Mouse (Mus musculus): ENCODE measurements around the gene Ren1.
A peak's percentile ranks its signal among the peaks of the same experiment; 100 is the strongest.
"Not testable (repeated sequence)": the region's sequence is repeated elsewhere in the genome, so short reads cannot be mapped to it uniquely, and the experiment has no call there.

The Ren1 gene

GRCm38 (mm10) chr1:133350210-133350609 lies at the start of gene Ren1:
Gene Ren1 (plus strand): TSS chr1:133350510.
- no peak for DNase-seq

DNA sequence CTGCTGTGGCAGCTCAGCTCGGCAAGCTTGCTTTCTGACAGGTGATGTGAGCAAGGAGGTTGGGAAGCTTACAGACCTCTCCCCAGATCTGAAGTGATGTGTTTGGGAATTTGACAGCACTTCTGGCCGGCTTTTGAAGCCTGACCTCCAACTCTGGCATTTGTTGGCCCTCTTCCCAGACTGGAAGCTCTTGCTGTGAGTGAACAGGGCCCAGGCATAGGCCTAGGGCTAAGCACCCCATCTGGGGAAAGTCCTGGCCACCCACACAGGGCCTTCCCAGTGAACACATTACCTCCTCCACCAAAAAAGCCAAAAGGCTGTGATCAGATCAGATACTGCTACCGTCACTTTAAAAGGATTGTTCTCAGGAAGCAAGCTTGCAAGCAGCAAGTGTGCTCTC lies 47.8 kb upstream of the Ren1 start:
- DNase-seq = no peak

GRCm38 (mm10) chr1:133306842-133307241 lies 43.5 kb upstream of the Ren1 start:
- peak; percentile 75 for DNase-seq

GRCm38 (mm10) chr1:133307318-133307717 lies 43.0 kb upstream of the Ren1 start:
- DNase-seq = peak; percentile 80

DNA sequence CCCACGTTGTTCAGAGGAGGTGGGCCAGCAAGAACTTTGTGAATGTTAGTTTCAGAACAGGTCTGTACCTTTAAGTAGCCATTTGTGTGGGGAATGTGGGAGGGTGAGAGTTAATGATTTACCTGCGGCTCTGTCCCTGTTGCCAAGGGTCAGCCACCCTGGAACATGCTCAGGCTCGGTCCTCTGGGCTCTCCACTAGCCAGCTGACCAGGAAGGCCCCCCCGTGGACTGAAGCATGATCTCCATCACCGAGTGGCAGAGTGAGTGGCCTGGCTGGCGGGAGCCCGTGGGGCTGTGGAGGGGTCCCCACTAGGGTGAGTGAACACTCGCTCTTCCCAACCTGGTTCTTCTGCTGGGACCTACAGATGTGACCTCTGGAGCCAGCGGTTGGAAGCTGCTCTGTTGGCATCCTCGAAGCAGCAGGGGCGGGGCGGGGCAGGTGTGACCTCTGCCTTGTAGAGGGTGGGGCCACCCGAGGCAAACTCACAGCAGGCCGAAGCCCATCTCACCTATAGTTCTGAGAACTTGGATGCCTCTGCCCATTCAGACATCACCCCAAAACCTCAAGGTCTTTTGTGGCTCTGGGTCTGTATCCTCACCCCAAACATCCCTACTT lies 40.5 kb upstream of the Ren1 start, which contains the start of gene Golt1a:
Golt1a (plus strand) TSS at position 149 of the 616 bp plus-strand sequence.
- DNase-seq = no peak

- no peak for DNase-seq
These were observed 39.1 kb upstream of the Ren1 start for GRCm38 (mm10) chr1:133311240-133311639.

- no peak for DNase-seq
These were observed 38.4 kb upstream of the Ren1 start for GRCm38 (mm10) chr1:133311946-133312345.

DNA sequence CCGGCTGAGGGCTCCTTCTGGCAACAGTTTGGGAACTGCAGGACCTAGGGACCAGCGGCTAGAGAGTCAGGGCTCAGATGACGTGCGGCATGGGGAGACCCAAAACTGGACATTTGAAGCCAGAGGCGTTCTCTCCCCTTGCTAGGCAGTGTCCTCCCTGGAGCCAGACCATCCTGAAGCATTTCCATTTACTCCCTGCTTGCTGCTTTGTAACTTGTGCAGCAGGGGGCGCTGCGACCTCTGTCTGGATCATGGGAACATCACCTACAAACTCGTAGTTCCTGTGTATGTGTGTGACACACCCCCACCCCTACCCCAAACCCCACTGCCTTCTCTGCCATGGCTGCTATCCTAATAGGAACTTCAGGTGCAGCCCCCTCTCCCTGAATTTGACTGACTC lies 35.9 kb upstream of the Ren1 start:
- peak; percentile 72 for DNase-seq

DNA sequence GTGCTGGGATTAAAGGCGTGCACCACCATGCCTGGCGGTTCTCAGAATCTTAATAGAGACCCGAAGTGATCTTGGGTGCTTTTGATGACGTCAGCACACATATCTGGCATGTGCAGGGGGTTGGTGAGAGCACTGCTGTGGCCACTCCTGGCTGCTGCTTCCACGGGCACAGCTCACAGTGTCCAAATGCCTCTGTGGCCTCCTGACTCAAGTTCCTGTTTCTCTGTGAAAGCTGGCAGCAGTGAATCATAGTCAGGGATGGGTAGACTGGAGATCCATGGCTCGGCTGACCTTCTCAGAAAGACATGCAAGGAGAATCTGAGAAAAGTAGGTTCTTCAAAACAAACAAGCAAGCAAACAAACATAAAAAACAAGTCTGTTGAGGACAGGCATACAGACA lies 34.5 kb upstream of the Ren1 start:
- DNase-seq = no peak

DNA sequence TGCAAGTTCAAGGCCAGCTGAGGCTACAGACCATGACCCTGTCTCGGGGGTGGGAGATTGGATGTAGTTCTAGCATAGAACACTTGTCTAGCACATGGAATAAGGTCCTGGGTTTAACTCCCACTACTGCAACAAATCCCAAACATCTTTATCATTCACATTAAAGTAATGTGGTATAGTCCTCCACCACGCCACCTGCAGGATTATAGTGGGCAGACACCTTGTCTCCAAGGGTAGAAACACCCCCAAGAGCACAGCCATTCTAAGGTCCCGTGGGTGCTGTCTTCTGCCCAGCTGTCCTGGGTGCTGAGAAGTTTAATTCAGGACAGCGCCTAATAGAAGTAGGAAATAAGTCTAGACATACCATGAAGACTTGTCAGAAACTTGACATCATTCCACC lies 33.7 kb upstream of the Ren1 start:
- DNase-seq = no peak

- no peak for DNase-seq
These were observed 33.2 kb upstream of the Ren1 start for GRCm38 (mm10) chr1:133317149-133317548.

- no peak for DNase-seq
These were observed 28.9 kb upstream of the Ren1 start, which contains the start of gene Kiss1 for GRCm38 (mm10) chr1:133321267-133321925. Gene Kiss1 (plus strand): TSS chr1:133321875.

DNA sequence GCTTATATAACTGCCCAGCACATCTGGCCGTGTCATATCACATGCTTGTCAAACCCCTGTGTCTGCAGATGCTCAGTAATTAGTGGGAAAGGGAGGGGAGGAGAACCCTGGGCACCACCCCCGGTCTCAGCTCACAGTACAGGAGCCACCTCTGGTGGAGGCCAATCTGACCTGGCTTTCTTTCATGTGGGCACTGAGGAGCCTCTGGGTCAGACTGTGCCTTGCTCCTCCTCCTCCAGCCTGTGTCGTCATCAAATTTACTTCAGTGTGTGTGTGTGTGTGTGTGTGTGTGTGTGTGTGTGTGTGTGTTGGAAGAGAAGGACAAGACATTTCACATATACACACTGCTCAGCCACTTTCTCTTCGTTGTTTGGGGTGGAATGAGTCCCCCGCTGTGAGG lies 27.0 kb upstream of the Ren1 start:
- DNase-seq = peak; percentile 9

DNA sequence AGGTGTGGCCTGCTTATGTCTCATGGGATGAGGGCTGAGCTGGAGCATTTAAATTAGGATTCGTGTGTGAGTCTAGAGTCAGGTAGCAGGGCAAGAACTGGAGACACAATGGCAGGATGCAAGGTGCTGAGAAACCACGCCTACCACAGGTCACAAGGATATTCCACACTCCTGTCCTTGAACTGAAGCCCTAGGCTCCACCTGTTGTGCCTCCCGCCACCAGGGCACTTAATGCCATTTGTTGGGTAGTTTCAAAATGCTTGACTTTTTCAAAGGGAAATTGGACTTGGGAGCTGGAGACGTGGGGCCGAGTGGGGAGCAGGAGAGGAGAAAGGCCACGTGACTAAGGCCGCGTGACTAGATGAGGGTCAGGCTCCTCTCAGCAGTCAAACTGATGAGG lies 24.4 kb upstream of the Ren1 start:
- DNase-seq = no peak

DNA sequence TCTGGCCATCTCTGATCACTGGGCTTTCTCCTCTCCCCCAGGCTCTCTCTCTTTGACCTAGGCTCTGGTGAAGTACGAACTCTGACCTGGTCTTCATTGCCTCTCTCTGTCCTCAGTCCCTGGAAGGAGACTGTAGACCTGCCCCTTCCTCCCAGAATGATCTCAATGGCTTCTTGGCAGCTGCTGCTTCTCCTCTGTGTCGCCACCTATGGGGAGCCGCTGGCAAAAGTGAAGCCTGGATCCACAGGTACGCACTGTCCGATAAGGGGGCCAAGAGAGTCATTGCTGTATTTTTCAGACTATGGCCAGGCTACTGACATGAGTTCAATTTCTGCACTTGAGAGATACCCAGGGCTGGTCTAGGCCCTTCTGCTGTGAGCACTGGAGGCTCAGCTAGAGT lies 23.2 kb upstream of the Ren1 start:
- no peak for DNase-seq

DNA sequence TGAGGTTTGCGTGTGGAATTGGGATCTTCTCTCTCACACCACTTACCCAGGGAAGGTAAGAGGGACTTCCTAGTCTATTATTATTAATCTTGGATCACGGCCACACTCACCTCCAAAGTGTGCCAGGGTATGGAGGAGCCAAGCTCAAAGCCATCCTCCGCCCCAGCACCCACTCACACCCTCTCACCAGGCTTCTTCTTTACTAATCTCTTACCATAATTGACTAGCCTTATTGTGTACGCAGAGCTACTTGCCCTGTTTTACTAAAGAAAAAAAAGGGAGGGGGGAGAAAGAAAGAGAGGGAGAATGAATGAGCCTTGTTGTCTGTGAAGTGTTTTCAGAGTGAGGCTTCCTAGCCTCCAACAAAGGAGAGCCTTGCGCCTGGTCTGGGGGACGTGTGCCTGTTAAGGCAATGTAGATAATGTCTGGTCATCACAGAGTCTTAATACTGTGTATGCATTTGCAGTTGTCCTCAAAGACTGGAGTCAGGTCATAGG lies 22.0 kb upstream of the Ren1 start:
- peak; percentile 14 for DNase-seq

- peak; percentile 51 for DNase-seq
These were observed 21.2 kb upstream of the Ren1 start for GRCm38 (mm10) chr1:133328896-133329637.

GRCm38 (mm10) chr1:133329638-133329964 lies 20.7 kb upstream of the Ren1 start:
- no peak for DNase-seq

GRCm38 (mm10) chr1:133331142-133331541 lies 19.2 kb upstream of the Ren1 start:
- DNase-seq = no peak

DNA sequence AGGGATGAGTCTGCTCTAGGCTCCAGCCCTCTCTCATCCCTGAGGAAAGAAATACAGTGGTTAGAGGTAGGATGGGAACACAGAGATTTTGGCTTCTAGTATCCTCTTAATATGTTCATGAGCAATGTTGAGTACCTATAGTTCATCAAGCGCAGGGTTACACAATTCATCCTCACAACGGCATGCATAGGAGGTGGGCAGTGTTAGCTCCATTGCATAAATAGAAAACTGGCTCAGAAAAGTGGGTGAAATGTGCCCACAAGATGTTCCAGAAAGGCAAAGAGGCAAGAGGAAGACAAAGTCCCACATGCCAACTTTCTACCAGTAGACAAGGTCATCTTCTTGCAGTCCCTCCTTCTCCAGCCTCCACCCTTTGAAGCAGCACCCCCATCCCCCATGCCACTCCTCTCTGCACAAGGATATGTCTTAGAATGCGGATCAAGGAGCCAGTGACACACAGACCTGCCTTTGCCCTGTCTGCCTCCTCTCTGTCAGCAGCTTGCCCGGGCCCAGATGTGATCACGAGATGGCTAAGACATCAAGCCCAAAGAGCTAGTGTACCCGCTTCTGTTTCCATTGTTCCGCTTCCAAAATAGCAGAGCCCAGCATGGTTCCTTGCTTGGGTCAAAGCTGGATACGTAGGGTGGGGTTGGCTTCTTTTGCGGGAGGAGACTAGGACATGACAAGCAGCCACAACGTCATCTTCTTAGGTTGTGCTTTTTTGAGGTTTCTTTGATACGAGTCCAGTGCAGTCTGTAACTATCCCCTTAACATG lies 17.5 kb upstream of the Ren1 start:
- DNase-seq = no peak

DNA sequence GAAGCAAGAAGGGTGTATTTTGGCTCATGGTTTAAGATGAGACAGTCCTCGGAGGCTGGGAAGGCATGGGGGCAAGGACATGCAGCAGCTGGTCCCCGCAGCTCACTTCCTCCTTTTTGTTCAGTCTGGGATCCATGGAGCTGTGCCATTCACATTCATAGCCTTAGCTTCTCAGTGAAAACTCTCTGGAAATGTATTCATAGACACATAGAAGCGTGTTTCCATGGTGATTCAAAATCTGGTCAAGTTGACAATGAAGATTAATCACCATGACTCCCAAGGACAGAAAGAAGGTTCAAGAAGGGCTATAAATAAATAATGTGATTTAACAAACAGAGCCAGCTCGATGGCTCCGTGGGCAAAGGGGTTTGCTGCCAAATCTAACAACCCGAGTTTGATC lies 16.4 kb upstream of the Ren1 start:
- DNase-seq = no peak

- DNase-seq = not testable (repeated sequence)
These were observed 9.9 kb upstream of the Ren1 start for GRCm38 (mm10) chr1:133340403-133340802.

DNA sequence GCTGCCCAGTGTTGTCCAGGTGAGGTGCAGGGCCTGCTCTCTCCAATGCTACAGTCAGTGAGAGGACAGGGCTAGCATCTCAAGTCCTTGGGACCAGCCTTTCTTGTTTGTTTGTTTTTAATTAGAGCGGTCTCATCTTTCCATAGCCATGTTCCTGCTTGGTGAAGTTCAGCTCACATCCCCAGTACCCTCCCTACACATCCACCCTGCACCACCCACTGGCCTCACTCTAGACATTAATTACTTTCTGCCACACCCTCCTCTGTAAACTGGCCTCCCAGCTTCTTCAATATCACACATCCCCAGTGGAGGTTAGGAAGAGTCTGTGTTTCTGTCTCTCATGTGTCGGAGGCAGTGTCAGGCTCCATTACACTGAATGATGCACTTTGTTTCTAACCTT lies 6.0 kb upstream of the Ren1 start:
- DNase-seq = no peak
